Mouse (Mus musculus): ENCODE measurements around the gene St3gal2. TPM values are rescaled to one million over a fixed set of nuclear protein-coding genes. Genes with fewer than 3 reads are reported as not detected.
A peak's percentile ranks its signal among the peaks of the same experiment; 100 is the strongest.
"Not testable (repeated sequence)": the region's sequence is repeated elsewhere in the genome, so short reads cannot be mapped to it uniquely, and the experiment has no call there.

The St3gal2 gene
- polyA plus RNA-seq, 1 experiment: not detected

GRCm38 (mm10) chr8:110996641-110997430 is 77.1 kb downstream of the St3gal2 start:
- H3K4me3 ChIP-seq (ENCODE audit: insufficient read depth, low read depth, low read length): peak overlapping the region; percentile 92
- WGBS: 32% methylated on average over 16 of the region's 16 CpGs
- peaks cover 2% of the 10 kb centered on the region; the same call in 1 of the 2 replicates for H3K4me1 ChIP-seq (ENCODE audit: control insufficient read depth, insufficient read depth, low read length)
- TF ChIP-seq POLR2A (IDR thresholded peaks at IDR 0.05; ENCODE audit: insufficient read depth, low read depth, low read length) (no peak), CTCF (IDR thresholded peaks at IDR 0.05; ENCODE audit: insufficient read depth, low read depth, low read length) (no peak)
- H3K27ac ChIP-seq (ENCODE audit: insufficient read depth, low read depth, low read length): no peak overlapping the region

- H3K4me3 ChIP-seq (ENCODE audit: insufficient read depth, low read depth, low read length): peak within 1 kb of the TSS; percentile 92
- peaks cover 2% of the 10 kb centered on the region; the same call in 1 of the 2 replicates for H3K4me1 ChIP-seq (ENCODE audit: control insufficient read depth, insufficient read depth, low read length)
- WGBS: 2% methylated on average over 58 of the region's 58 CpGs
- H3K27ac ChIP-seq (ENCODE audit: insufficient read depth, low read depth, low read length): peak within 1 kb of the TSS; percentile 62; the same call in 1 of the 2 replicates
- TF ChIP-seq POLR2A (IDR thresholded peaks at IDR 0.05; ENCODE audit: insufficient read depth, low read depth, low read length) (peak; percentile 74), CTCF (IDR thresholded peaks at IDR 0.05; ENCODE audit: insufficient read depth, low read depth, low read length) (no peak)
Observed at GRCm38 (mm10) chr8:110997547-110998531, 78.1 kb downstream of the St3gal2 start, which contains the start of gene Ddx19a. Gene Ddx19a (minus strand): TSS chr8:110997800.

GRCm38 (mm10) chr8:111010230-111010991 is 90.7 kb downstream of the St3gal2 start:
- H3K27ac ChIP-seq (ENCODE audit: insufficient read depth, low read depth, low read length); H3K4me1 ChIP-seq (ENCODE audit: control insufficient read depth, insufficient read depth, low read length); H3K4me3 ChIP-seq (ENCODE audit: insufficient read depth, low read depth, low read length): not testable (repeated sequence)
- 87% methylated on average over 9 of the region's 10 CpGs for WGBS

Other genes starting within 250 kb of the St3gal2 start
- gene Mtss1l, start 198.4 kb upstream of the St3gal2 start, polyA plus RNA-seq (2012; ENCODE audit: insufficient read depth, insufficient read length, low replicate concordance, missing spikeins): not detected in 2 replicates
- not detected in 2 replicates for gene Il34, start 114.0 kb upstream of the St3gal2 start, polyA plus RNA-seq (2012; ENCODE audit: insufficient read depth, insufficient read length, low replicate concordance, missing spikeins)
- gene Cog4, start 73.3 kb upstream of the St3gal2 start, polyA plus RNA-seq (2012; ENCODE audit: insufficient read depth, insufficient read length, low replicate concordance, missing spikeins): not detected in 2 replicates
- gene Sf3b3, start 73.1 kb upstream of the St3gal2 start, polyA plus RNA-seq (2012; ENCODE audit: insufficient read depth, insufficient read length, low replicate concordance, missing spikeins): 172 TPM in 1 of 2 replicates, not detected in the other
- not detected in 2 replicates for gene Fuk, start 17.4 kb upstream of the St3gal2 start, polyA plus RNA-seq (2012; ENCODE audit: insufficient read depth, insufficient read length, low replicate concordance, missing spikeins)
- gene Ddx19a, start 77.9 kb downstream of the St3gal2 start, polyA plus RNA-seq (2012; ENCODE audit: insufficient read depth, insufficient read length, low replicate concordance, missing spikeins): not detected in 2 replicates
- gene Ddx19b, start 111.8 kb downstream of the St3gal2 start, polyA plus RNA-seq (2012; ENCODE audit: insufficient read depth, insufficient read length, low replicate concordance, missing spikeins): not detected in 2 replicates
- not detected in 2 replicates for gene Aars, start 113.2 kb downstream of the St3gal2 start, polyA plus RNA-seq (2012; ENCODE audit: insufficient read depth, insufficient read length, low replicate concordance, missing spikeins)
- gene Exosc6, start 136.4 kb downstream of the St3gal2 start, polyA plus RNA-seq (2012; ENCODE audit: insufficient read depth, insufficient read length, low replicate concordance, missing spikeins): not detected in 2 replicates
- not detected in 2 replicates for gene Clec18a, start 172.5 kb downstream of the St3gal2 start, polyA plus RNA-seq (2012; ENCODE audit: insufficient read depth, insufficient read length, low replicate concordance, missing spikeins)
- 61.5 TPM in 1 of 2 replicates, not detected in the other for gene Pdpr, start 174.7 kb downstream of the St3gal2 start, polyA plus RNA-seq (2012; ENCODE audit: insufficient read depth, insufficient read length, low replicate concordance, missing spikeins)

Data from olfactory bulb, adult 2 months (tissue).